Mouse (Mus musculus) liver, embryonic 16.5 days (tissue): Measurements from ENCODE around the gene Atl1. TPM values are rescaled to one million over a fixed set of nuclear protein-coding genes. Genes with fewer than 3 reads are reported as not detected.

ENCODE experiments used
- ATAC-seq: fragments of 200-750 bp; cut with Nextera tagmentation; 2 replicates; pipeline ENCODE4 v1.8.0; 2017; ENCODE audit warnings: low read depth, mild to moderate bottlenecking, moderate number of reproducible peaks, moderate library complexity
- H3K27ac ChIP-seq: fragments of 300-500 bp; sonication (generic); 2 replicates; pipeline ENCODE4 v1.5.1; 2014; ENCODE audit warnings: mild to moderate bottlenecking, low read length
- H3K27me3 ChIP-seq: fragments of 300-500 bp; sonication (generic); 2 replicates; pipeline ENCODE4 v1.6.1; 2014; ENCODE audit warnings: low read depth, low read length, mixed read lengths; ENCODE audit not compliant: control insufficient read depth, insufficient read depth
- H3K36me3 ChIP-seq: fragments of 300-500 bp; sonication (generic); 2 replicates; pipeline ENCODE4 v1.6.1; 2014; ENCODE audit warnings: mild to moderate bottlenecking; ENCODE audit not compliant: control insufficient read depth, insufficient read depth
- H3K4me1 ChIP-seq: fragments of 300-500 bp; sonication (generic); 2 replicates; pipeline ENCODE4 v1.6.1; 2014; ENCODE audit warnings: low read depth, low read length, mixed read lengths; ENCODE audit not compliant: control insufficient read depth
- H3K4me2 ChIP-seq: fragments of 300-500 bp; sonication (generic); 2 replicates; pipeline ENCODE4 v1.6.1; 2014; ENCODE audit warnings: low read depth, low read length, mixed read lengths
- H3K4me3 ChIP-seq: fragments of 300-500 bp; sonication (generic); 2 replicates; pipeline ENCODE4 v1.5.1; 2014; ENCODE audit warnings: low read depth, mild to moderate bottlenecking, low read length
- H3K9ac ChIP-seq: fragments of 300-500 bp; sonication (generic); 2 replicates; pipeline ENCODE4 v1.6.1; 2014; ENCODE audit warnings: low read depth, low read length
- H3K9me3 ChIP-seq: fragments of 300-500 bp; sonication (generic); replicated peaks from 2 replicates; pipeline ENCODE4 v1.6.1; 2016; ENCODE audit warnings: low read length; ENCODE audit not compliant: control insufficient read depth
- WGBS: fragments of 180-500 bp; shearing (Covaris S2); extraction: QIAGEN DNeasy Blood & Tissue Kit; methylation state at CpG from one replicate; pipeline ENCODE4 v1.1.7; 2014; ENCODE audit not compliant: insufficient replicate concordance; 5-methylcytosine and 5-hydroxymethylcytosine counted together
- polyA plus RNA-seq: library from polyadenylated mRNA; unstranded; fragments of >200 nt; fragmentation: Nextera tagmentation; extraction: Ambion mirVana; gene quantifications from 2 replicates; pipeline ENCODE4 v1.2.1, GENCODE M21; 2015

Gene Atl1
- polyA plus RNA-seq, 1 experiment from 2014 or later, result 1.4 TPM

GRCm38 (mm10) chr12:69891721-69892120 lies 693 bp upstream of the Atl1 start:
- WGBS, result 55% methylated on average over 3 of the region's 3 CpGs
- H3K27ac ChIP-seq, result peak overlapping the region; percentile 97

GRCm38 (mm10) chr12:69893927-69894326 lies 1.5 kb downstream of the Atl1 start:
- Histone ChIP-seq H3K9ac (no peak overlapping the region), H3K4me1 (peaks cover 23% of the 10 kb centered on the region), H3K4me3 (no peak overlapping the region), H3K27ac (no peak overlapping the region), H3K4me2 (no peak overlapping the region), H3K27me3 (no peaks in the 10 kb centered on the region), H3K9me3 (no peaks in the 10 kb centered on the region), H3K36me3 (peaks cover 4% of the 10 kb centered on the region; the same call in 1 of the 2 replicates)
- ATAC-seq, result no peak
- WGBS, result 45% methylated on average over 6 of the region's 6 CpGs

More at GRCm38 (mm10) chr12:69891721-69892120, 693 bp upstream of the Atl1 start:
- Histone ChIP-seq H3K4me1 (peaks cover 31% of the 10 kb centered on the region), H3K27me3 (no peaks in the 10 kb centered on the region), H3K9me3 (no peaks in the 10 kb centered on the region), H3K9ac (peak overlapping the region; percentile 99), H3K36me3 (peaks cover 4% of the 10 kb centered on the region; the same call in 1 of the 2 replicates), H3K4me3 (peak overlapping the region; percentile 95), H3K4me2 (peak overlapping the region; percentile 94)
- ATAC-seq, result no peak

- 60% methylated on average over 2 of the region's 2 CpGs for WGBS
- Histone ChIP-seq H3K9ac (no peak overlapping the region), H3K36me3 (peaks cover 1% of the 10 kb centered on the region; the same call in 1 of the 2 replicates), H3K4me3 (no peak overlapping the region), H3K27me3 (no peaks in the 10 kb centered on the region), H3K27ac (no peak overlapping the region), H3K9me3 (no peaks in the 10 kb centered on the region), H3K4me2 (no peak overlapping the region), H3K4me1 (peaks cover 15% of the 10 kb centered on the region)
- no peak for ATAC-seq
These were observed 2.6 kb downstream of the Atl1 start for GRCm38 (mm10) chr12:69895046-69895445.

- ATAC-seq, result no peak
- no peaks in the 10 kb centered on the region for H3K9me3 ChIP-seq
These were observed 5.7 kb downstream of the Atl1 start for GRCm38 (mm10) chr12:69898119-69898518.

GRCm38 (mm10) chr12:69904991-69905390 lies 12.6 kb downstream of the Atl1 start:
- Histone ChIP-seq H3K4me3 (no peak overlapping the region), H3K36me3 (no peaks in the 10 kb centered on the region), H3K9ac (no peak overlapping the region), H3K4me2 (no peak overlapping the region), H3K27ac (no peak overlapping the region), H3K27me3 (peaks cover 7% of the 10 kb centered on the region; the same call in 1 of the 2 replicates), H3K9me3 (no peaks in the 10 kb centered on the region), H3K4me1 (peaks cover 10% of the 10 kb centered on the region)
- 62% methylated on average over 2 of the region's 2 CpGs for WGBS
- no peak for ATAC-seq

More at GRCm38 (mm10) chr12:69898119-69898518, 5.7 kb downstream of the Atl1 start:
- WGBS, result 81% methylated on average over 4 of the region's 4 CpGs
- Histone ChIP-seq H3K27me3 (no peaks in the 10 kb centered on the region), H3K4me2 (no peak overlapping the region), H3K36me3 (no peaks in the 10 kb centered on the region), H3K4me3 (no peak overlapping the region), H3K4me1 (peaks cover 4% of the 10 kb centered on the region), H3K9ac (no peak overlapping the region), H3K27ac (no peak overlapping the region)

GRCm38 (mm10) chr12:69907667-69908510 lies 15.5 kb downstream of the Atl1 start:
- no peaks in the 10 kb centered on the region for H3K36me3 ChIP-seq
- H3K4me3 ChIP-seq, result peak overlapping the region; percentile 41
- H3K4me1 ChIP-seq, result peaks cover 10% of the 10 kb centered on the region
- H3K27ac ChIP-seq, result no peak overlapping the region
- 7% methylated on average over 30 of the region's 30 CpGs for WGBS
- H3K27me3 ChIP-seq, result peaks cover 7% of the 10 kb centered on the region; the same call in 1 of the 2 replicates
- no peaks in the 10 kb centered on the region for H3K9me3 ChIP-seq
- ATAC-seq, result 0 out of 2 replicates have a peak, but pooled peaks have one; percentile 35
- no peak overlapping the region for H3K9ac ChIP-seq
- H3K4me2 ChIP-seq, result peak overlapping the region; percentile 44

- Histone ChIP-seq H3K36me3 (no peaks in the 10 kb centered on the region), H3K4me1 (peaks cover 10% of the 10 kb centered on the region), H3K4me2 (peak overlapping the region; percentile 44), H3K27ac (no peak overlapping the region), H3K4me3 (no peak overlapping the region), H3K9ac (no peak overlapping the region), H3K27me3 (peaks cover 7% of the 10 kb centered on the region; the same call in 1 of the 2 replicates), H3K9me3 (no peaks in the 10 kb centered on the region)
- WGBS, result 37% methylated on average over 19 of the region's 19 CpGs
- no peak for ATAC-seq
These were observed 16.1 kb downstream of the Atl1 start for GRCm38 (mm10) chr12:69908511-69908900.

- Histone ChIP-seq H3K27ac (no peak overlapping the region), H3K9me3 (no peaks in the 10 kb centered on the region)
- WGBS, result 72% methylated on average over 7 of the region's 7 CpGs
These were observed 19.5 kb downstream of the Atl1 start for GRCm38 (mm10) chr12:69911906-69912305.

GRCm38 (mm10) chr12:69912737-69913136 lies 20.3 kb downstream of the Atl1 start:
- H3K9ac ChIP-seq, result no peak overlapping the region
- no peak overlapping the region for H3K27ac ChIP-seq
- no peak overlapping the region for H3K4me2 ChIP-seq
- H3K36me3 ChIP-seq, result no peaks in the 10 kb centered on the region
- H3K4me1 ChIP-seq, result peaks cover 8% of the 10 kb centered on the region
- peaks cover 4% of the 10 kb centered on the region; the same call in 1 of the 2 replicates for H3K27me3 ChIP-seq
- WGBS, result 67% methylated on average over 7 of the region's 7 CpGs
- H3K4me3 ChIP-seq, result no peak overlapping the region
- no peak for ATAC-seq
- no peaks in the 10 kb centered on the region for H3K9me3 ChIP-seq

More at GRCm38 (mm10) chr12:69911906-69912305, 19.5 kb downstream of the Atl1 start:
- no peak for ATAC-seq
- Histone ChIP-seq H3K4me2 (no peak overlapping the region), H3K27me3 (peaks cover 7% of the 10 kb centered on the region; the same call in 1 of the 2 replicates), H3K9ac (no peak overlapping the region), H3K4me3 (no peak overlapping the region), H3K36me3 (no peaks in the 10 kb centered on the region), H3K4me1 (peaks cover 10% of the 10 kb centered on the region)
